Comparison of ENCODE assay signal across 1 mouse cellular context in the genomic region with DNA sequence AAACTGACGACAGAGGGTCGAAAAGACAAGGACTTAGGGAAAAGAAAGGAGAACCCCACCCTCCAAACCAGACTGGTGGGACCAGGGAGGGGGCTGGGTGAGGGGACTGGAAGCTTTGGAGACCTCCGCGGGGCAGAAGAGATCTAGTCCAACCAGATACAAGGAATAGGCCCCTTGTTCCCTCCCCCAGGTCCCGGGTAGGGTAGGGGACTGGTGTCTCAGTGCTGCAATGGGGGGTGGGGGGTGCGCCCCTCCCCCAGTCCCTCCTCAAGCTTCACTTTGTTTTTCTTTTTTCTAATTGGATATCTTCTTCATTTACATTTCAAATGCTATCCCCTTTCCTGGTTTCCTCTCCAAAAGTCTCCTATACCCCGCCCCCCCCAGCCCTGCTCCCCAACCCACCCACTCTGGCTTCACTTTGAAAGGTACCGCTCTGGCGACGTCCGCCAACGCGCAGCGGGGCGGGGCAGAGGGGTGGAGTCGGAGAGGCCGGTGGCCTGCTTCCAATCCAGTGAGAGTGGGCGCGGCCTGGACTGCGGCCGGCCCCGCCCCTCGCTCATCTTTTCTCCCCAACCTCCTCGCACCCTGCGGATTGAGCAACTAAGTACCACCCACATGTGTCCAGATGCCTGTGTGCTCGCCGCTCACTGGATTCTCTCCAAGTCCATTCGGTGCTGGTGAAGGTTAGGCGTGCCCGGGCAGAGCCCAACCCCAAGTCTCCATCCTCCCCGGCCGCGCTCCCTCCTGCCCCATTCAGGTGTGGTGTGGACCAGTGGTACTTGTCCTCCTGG.
TF ChIP-seq lines count a peak whose summit lies in the region.

No protein-coding gene starts in this region.

TF ChIP-seq in myocyte, 11 proteins besides CTCF, POLR2A, EP300 and RAD21 (continued from another document):
- no peak for TF ChIP-seq MAX (IDR thresholded peaks at IDR 0.05; ENCODE audit: low read depth)
TF ChIP-seq in myocyte: peak in this region for 2.
